ENCODE assay signal across 11 mouse cellular contexts in the genomic region with DNA sequence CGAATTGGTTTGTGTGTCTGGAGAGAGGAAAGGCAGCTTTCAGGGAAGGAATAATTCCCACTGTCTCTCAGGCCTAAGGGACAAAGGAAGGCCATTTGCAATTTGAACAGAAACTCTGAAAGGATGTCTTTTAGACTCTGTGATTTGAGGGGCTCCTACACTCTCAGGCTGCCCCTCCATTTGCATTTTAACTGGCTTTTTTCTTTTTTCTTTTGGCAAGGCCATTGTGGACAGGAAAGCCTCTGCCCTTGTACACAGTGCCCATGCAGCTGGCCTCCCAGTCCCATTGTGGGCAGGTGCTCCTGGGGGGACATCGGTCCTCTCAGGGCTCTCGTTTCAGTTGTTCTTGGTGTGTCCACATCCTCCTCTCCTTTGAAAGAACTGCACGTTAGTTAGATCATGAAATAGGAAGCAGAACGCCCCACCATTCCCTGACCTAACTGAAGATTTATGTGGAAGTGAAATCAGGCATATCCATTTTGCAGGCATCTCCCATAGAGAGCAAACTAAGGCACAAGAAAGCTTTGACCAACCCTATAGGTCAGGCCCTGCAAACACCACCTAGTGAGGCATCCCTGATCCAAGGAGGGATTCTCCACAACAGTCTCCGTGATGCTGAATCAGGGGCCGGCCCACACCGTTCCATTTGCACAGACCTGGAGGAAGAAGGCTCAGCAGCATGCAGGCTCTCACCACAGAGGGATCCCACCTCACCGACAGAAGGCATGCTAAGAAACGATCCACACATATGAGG.
DNase-seq lines count a peak whose midpoint lies in the region; ATAC-seq lines count a peak whose summit lies in the region.
"Had no signal": no experiment of that assay in that cellular context is flagged by ENCODE, and none has a peak within 500 bp of the region (broad histone marks: within the 10 kb centered on the region; RNA-seq: fewer than 3 reads in every experiment).

No protein-coding gene starts in this region.

- H3K4me1 ChIP-seq in forebrain, embryonic 10.5 days = peaks cover 62% of the 10 kb centered on the region
- peaks cover 7% of the 10 kb centered on the region for H3K4me1 ChIP-seq in hindbrain, embryonic 11.5 days (replicated peaks; ENCODE audit: control insufficient read depth, insufficient read depth, low read length)
- H3K4me1 ChIP-seq in midbrain, embryonic 12.5 days = peaks cover 33% of the 10 kb centered on the region
- peaks cover 34% of the 10 kb centered on the region for H3K4me1 ChIP-seq in neural tube, embryonic 15.5 days

- peaks cover 6% of the 10 kb centered on the region; the same call in 1 of the 2 replicates for H3K27me3 ChIP-seq in forebrain, embryonic 10.5 days (ENCODE audit: poor library complexity, severe bottlenecking)
- peaks cover 3% of the 10 kb centered on the region; the same call in 1 of the 2 replicates for H3K27me3 ChIP-seq in hindbrain, embryonic 11.5 days (ENCODE audit: control insufficient read depth, insufficient read depth, low read length)
- no peaks in the 10 kb centered on the region for H3K27me3 ChIP-seq in midbrain, embryonic 12.5 days
- H3K27me3 ChIP-seq in neural tube, embryonic 15.5 days (replicated peaks) = no peaks in the 10 kb centered on the region

- H3K27ac ChIP-seq in forebrain, embryonic 10.5 days = peak overlapping the region; percentile 85
- peak overlapping the region; percentile 79 for H3K27ac ChIP-seq in hindbrain, embryonic 11.5 days (ENCODE audit: low read depth, low read length)
- peak overlapping the region; percentile 85 for H3K27ac ChIP-seq in midbrain, embryonic 12.5 days (replicated peaks)
- peak overlapping the region; percentile 30 for H3K27ac ChIP-seq in neural tube, embryonic 15.5 days (replicated peaks)

- H3K4me3 ChIP-seq in forebrain, embryonic 10.5 days = no peak overlapping the region
- no peak overlapping the region for H3K4me3 ChIP-seq in hindbrain, embryonic 11.5 days (ENCODE audit: low read depth, low read length)
- H3K4me3 ChIP-seq in midbrain, embryonic 12.5 days = no peak overlapping the region
- no peak overlapping the region for H3K4me3 ChIP-seq in neural tube, embryonic 15.5 days (replicated peaks)

- DNase-seq in forebrain, embryonic 10.5 days (ENCODE audit: extremely low spot score, low spot score) = peak; percentile 34
- DNase-seq in hindbrain, embryonic 11.5 days (ENCODE audit: low spot score) = peak; percentile 38
- no peak for DNase-seq in cerebellum, postnatal 10 days
- DNase-seq in gastrocnemius, postnatal 4 days (ENCODE audit: low spot score in 2 of 2) = no peak
- no peak for DNase-seq in layer of hippocampus, adult 9-10 months (ENCODE audit: low spot score)
- DNase-seq: kidney, postnatal 25 days; liver; thymus, postnatal 36 days had no signal

- ATAC-seq in hindbrain, embryonic 11.5 days (ENCODE audit: low FRiP score) = peak; percentile 82
- ATAC-seq in midbrain, embryonic 12.5 days (ENCODE audit: low FRiP score, low read depth) = peak; percentile 84
- ATAC-seq in neural tube, embryonic 15.5 days (ENCODE audit: low FRiP score) = peak; percentile 63
- ATAC-seq: intestine, embryonic 16.5 days had no signal

- WGBS in forebrain, embryonic 10.5 days = 63% methylated on average over 10 of the region's 10 CpGs
- 43% methylated on average over 10 of the region's 10 CpGs for WGBS in hindbrain, embryonic 11.5 days
- WGBS in midbrain, embryonic 12.5 days = 34% methylated on average over 10 of the region's 10 CpGs
- WGBS in neural tube, embryonic 15.5 days = 26% methylated on average over 10 of the region's 10 CpGs

- H3K9me3 ChIP-seq in forebrain, embryonic 10.5 days = peaks cover 5% of the 10 kb centered on the region; the same call in 1 of the 2 replicates
- no peaks in the 10 kb centered on the region for H3K9me3 ChIP-seq in hindbrain, embryonic 11.5 days (ENCODE audit: control insufficient read depth, low read length)
- H3K9me3 ChIP-seq in midbrain, embryonic 12.5 days = no peaks in the 10 kb centered on the region
- H3K9me3 ChIP-seq in neural tube, embryonic 15.5 days (replicated peaks) = no peaks in the 10 kb centered on the region

- no peak overlapping the region for H3K4me2 ChIP-seq in hindbrain, embryonic 11.5 days (replicated peaks; ENCODE audit: low read depth, low read length)
- H3K4me2 ChIP-seq in midbrain, embryonic 12.5 days (replicated peaks) = no peak overlapping the region
- H3K4me2 ChIP-seq in neural tube, embryonic 15.5 days = no peak overlapping the region

- no peaks in the 10 kb centered on the region for H3K36me3 ChIP-seq in forebrain, embryonic 10.5 days (replicated peaks)
- H3K36me3 ChIP-seq in hindbrain, embryonic 11.5 days (ENCODE audit: control insufficient read depth, insufficient read depth, low read length) = no peaks in the 10 kb centered on the region
- H3K36me3 ChIP-seq in midbrain, embryonic 12.5 days = no peaks in the 10 kb centered on the region
- no peaks in the 10 kb centered on the region for H3K36me3 ChIP-seq in neural tube, embryonic 15.5 days

- H3K9ac ChIP-seq in hindbrain, embryonic 11.5 days (ENCODE audit: low read depth, low read length) = no peak overlapping the region
- no peak overlapping the region for H3K9ac ChIP-seq in midbrain, embryonic 12.5 days (replicated peaks)
- H3K9ac ChIP-seq in neural tube, embryonic 15.5 days (replicated peaks) = no peak overlapping the region

Comparison
In these comparisons a context has a peak if more than half of its experiments do, and no peak if none do; other contexts are left out.
1. DNase-seq: peak in forebrain, embryonic 10.5 days (single experiment) and hindbrain, embryonic 11.5 days (single experiment); none in cerebellum, postnatal 10 days (0 of 2), gastrocnemius, postnatal 4 days (0 of 2) and layer of hippocampus, adult 9-10 months (single experiment).
2. H3K27ac ChIP-seq: peak in every context shown above with its lines; median percentile 85 in forebrain, embryonic 10.5 days; 85 in midbrain, embryonic 12.5 days; 79 in hindbrain, embryonic 11.5 days; 30 in neural tube, embryonic 15.5 days.
3. Peak in every context shown above with its lines, with median percentiles within 50 percentile points of each other: ATAC-seq.